Mouse (Mus musculus) limb, embryonic 13.5 days (tissue): ENCODE measurements around the gene Rps21. TPM values are rescaled to one million over a fixed set of nuclear protein-coding genes. Genes with fewer than 3 reads are reported as not detected.

Experiments used
- ATAC-seq: fragments of 200-750 bp; cut with Nextera tagmentation; 2 replicates; pipeline ENCODE4 v1.8.0; 2017; ENCODE audit warnings: low read depth, moderate number of reproducible peaks, moderate TSS enrichment; ENCODE audit not compliant: low FRiP score
- H3K27ac ChIP-seq: fragments of 300-500 bp; sonication (generic); 2 replicates; pipeline ENCODE4 v1.5.1; 2015; ENCODE audit warnings: inconsistent platforms, mild to moderate bottlenecking, moderate library complexity
- H3K27me3 ChIP-seq: fragments of 300-500 bp; sonication (generic); 2 replicates; pipeline ENCODE4 v1.6.1; 2015; ENCODE audit warnings: mild to moderate bottlenecking, inconsistent platforms
- H3K36me3 ChIP-seq: fragments of 300-500 bp; sonication (generic); 2 replicates; pipeline ENCODE4 v1.6.1; 2015; ENCODE audit warnings: inconsistent platforms, mild to moderate bottlenecking, moderate library complexity
- H3K4me1 ChIP-seq: fragments of 300-500 bp; sonication (generic); 2 replicates; pipeline ENCODE4 v1.6.1; 2015; ENCODE audit warnings: inconsistent platforms
- H3K4me2 ChIP-seq: fragments of 300-500 bp; sonication (generic); replicated peaks from 2 replicates; pipeline ENCODE4 v1.6.1; 2015; ENCODE audit warnings: inconsistent platforms, mild to moderate bottlenecking, moderate library complexity
- H3K4me3 ChIP-seq: fragments of 300-500 bp; sonication (generic); 2 replicates; pipeline ENCODE4 v1.5.1; 2015; ENCODE audit warnings: moderate library complexity, mild to moderate bottlenecking, inconsistent platforms
- H3K9ac ChIP-seq: fragments of 300-500 bp; sonication (generic); 2 replicates; pipeline ENCODE4 v1.6.1; 2015; ENCODE audit warnings: mild to moderate bottlenecking, inconsistent platforms
- H3K9me3 ChIP-seq: fragments of 300-500 bp; sonication (generic); 2 replicates; pipeline ENCODE4 v1.6.1; 2016; ENCODE audit warnings: inconsistent platforms
- WGBS: fragments of 180-500 bp; shearing (Covaris S2); methylation state at CpG from one replicate; pipeline ENCODE4 v1.1.7; 2015; 5-methylcytosine and 5-hydroxymethylcytosine counted together
- polyA plus RNA-seq: library from polyadenylated mRNA; unstranded; fragments of >200 nt; fragmentation: Nextera tagmentation; extraction: Ambion mirVana; gene quantifications from 2 replicates; pipeline ENCODE4 v1.2.1, GENCODE M21; 2015

The Rps21 gene
- polyA plus RNA-seq, 1 experiment from 2014 or later = 572 TPM

DNA sequence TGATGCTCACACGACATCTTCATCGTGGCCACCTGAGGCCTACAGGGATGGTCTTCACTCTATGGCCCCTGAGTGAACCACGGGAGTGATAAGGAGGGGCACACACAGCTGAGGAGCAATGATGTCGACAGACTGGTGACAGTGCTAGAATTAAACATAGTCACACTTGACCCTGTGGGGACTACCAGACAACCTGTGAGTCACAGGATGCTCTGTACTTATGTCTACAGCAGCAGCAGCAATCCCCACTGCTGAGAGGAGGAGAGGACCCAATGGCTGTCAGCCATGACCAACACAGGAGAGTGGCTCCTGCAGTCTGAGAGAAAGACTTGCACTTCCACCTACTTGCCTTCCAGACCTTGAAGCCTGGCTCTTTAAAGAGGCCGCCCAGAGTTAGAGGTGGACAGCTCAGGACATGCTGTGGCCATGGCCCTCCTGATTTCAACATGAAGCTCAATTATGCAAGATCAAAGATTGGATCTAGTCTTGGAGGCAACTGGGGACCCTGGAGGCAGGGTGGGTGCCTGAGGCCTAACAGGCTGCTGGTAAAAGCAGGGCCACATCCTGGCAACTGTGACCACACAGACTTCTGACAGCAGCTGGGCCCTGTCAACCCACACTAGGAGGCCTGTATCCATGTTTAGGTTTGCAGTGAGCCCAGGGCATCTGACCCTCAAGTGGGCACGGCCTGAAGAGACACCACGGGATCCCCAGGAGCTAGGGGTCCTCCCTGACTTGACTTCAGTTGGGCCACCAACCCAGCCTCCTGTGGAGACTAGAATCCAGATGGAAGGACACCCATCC, 23.9 kb upstream of the Rps21 start:
- H3K27me3 ChIP-seq = 0 out of 2 replicates have a peak, but pooled peaks cover under 1% of the 10 kb centered on the region
- H3K4me3 ChIP-seq = no peak overlapping the region
- 87% methylated on average over 7 of the region's 7 CpGs for WGBS
- H3K4me1 ChIP-seq = peaks cover 31% of the 10 kb centered on the region
- no peaks in the 10 kb centered on the region for H3K9me3 ChIP-seq
- H3K27ac ChIP-seq = no peak overlapping the region
- ATAC-seq = no peak
- no peaks in the 10 kb centered on the region for H3K36me3 ChIP-seq
- no peak overlapping the region for H3K4me2 ChIP-seq
- no peak overlapping the region for H3K9ac ChIP-seq

DNA sequence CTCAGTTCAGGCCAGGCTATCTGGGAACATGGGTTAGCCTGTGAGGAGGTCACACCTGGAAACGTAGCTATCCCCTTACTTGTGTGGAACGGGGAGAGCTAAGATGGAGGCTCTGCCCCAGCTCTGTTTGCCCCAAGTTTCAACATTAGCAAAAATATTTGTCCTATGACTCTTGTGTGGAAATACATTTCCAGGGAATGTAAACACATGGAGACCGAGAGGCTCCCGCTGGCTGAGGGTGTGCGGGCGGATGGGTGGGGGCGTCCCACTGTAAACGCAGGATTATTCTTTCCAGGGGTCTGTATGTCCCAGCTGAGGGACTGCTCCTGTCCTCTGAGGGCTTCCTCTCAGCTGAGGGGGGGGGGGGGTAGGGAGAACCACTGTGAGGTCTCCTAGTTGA, 22.8 kb upstream of the Rps21 start:
- Histone ChIP-seq H3K4me1 (peaks cover 26% of the 10 kb centered on the region), H3K27me3 (no peaks in the 10 kb centered on the region), H3K4me2 (peak overlapping the region; percentile 27), H3K9me3 (no peaks in the 10 kb centered on the region), H3K27ac (peak overlapping the region; percentile 77), H3K9ac (no peak overlapping the region), H3K36me3 (no peaks in the 10 kb centered on the region), H3K4me3 (no peak overlapping the region)
- no peak for ATAC-seq
- 91% methylated on average over 8 of the region's 8 CpGs for WGBS

DNA sequence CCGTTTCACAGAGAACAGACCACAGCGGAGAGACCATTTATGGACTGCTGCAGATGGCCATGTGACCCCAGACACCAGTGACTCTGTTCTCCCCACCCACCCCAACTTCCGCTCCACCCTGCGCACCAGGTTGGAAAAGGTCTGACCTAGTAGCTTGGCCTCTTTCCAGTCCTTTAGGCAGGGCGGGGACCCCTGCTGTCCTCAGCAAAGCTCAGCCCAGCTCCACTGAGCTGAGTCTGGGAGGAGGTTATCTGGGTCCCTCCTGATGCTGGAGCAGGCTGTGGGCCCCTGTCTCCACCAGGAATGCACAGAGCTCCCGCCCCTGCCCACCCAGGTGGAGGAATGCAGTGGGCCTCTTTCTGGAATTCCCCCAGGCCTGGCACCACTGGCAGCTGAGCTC, 22.2 kb upstream of the Rps21 start:
- WGBS = 34% methylated on average over 6 of the region's 6 CpGs
- no peak overlapping the region for H3K4me3 ChIP-seq
- peak overlapping the region; percentile 27 for H3K4me2 ChIP-seq
- H3K36me3 ChIP-seq = no peaks in the 10 kb centered on the region
- H3K4me1 ChIP-seq = peaks cover 26% of the 10 kb centered on the region
- H3K27ac ChIP-seq = peak overlapping the region; percentile 77
- H3K9me3 ChIP-seq = no peaks in the 10 kb centered on the region
- ATAC-seq = peak; percentile 54
- H3K27me3 ChIP-seq = no peaks in the 10 kb centered on the region
- H3K9ac ChIP-seq = no peak overlapping the region

DNA sequence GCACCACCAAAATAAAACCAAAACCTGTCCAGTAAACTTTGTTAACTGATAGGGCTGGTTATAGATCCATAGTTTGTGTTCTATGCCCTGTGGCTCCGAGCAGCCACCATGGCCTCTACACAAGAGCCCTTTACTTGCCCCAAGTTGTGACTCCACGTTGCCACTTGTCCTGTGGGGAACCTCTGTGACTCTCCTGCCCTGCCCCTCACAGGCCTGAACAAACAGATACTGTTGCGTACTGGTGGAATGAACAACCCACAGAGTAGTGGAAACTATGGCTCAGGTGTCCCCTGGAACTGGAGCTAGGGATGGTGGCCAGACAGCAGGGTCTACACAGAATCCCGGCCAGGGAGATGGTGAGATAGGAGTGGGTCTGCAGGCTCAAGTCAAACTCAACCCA, 21.4 kb upstream of the Rps21 start:
- Histone ChIP-seq H3K27me3 (no peaks in the 10 kb centered on the region), H3K4me2 (no peak overlapping the region), H3K36me3 (no peaks in the 10 kb centered on the region), H3K4me1 (peaks cover 26% of the 10 kb centered on the region), H3K4me3 (no peak overlapping the region), H3K9ac (no peak overlapping the region), H3K9me3 (no peaks in the 10 kb centered on the region), H3K27ac (peak overlapping the region; percentile 77; the same call in 1 of the 2 replicates)
- 74% methylated on average over 4 of the region's 4 CpGs for WGBS
- ATAC-seq = no peak

DNA sequence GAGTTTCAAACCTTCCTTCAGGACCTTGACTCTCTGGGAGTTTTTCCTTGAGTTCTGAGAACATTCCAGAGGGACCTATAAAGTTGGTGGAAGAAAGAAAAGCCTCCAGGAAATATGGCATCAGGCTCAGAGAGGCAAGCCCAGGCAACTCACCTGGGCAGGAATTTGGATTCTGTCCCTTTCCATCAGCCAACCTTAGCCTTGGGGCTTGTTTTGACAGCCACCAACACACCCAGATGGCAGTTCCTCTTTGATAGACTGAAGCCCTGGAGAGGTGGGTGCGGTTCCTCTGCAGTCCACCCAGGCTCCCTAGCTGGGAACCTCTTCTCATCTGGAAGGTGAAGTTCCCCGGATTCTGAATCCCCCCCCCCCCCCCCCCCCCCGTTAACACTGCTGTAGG, 20.7 kb upstream of the Rps21 start:
- Histone ChIP-seq H3K4me3 (no peak overlapping the region), H3K27ac (peak overlapping the region; percentile 77; the same call in 1 of the 2 replicates), H3K9me3 (no peaks in the 10 kb centered on the region), H3K27me3 (no peaks in the 10 kb centered on the region), H3K9ac (no peak overlapping the region), H3K36me3 (no peaks in the 10 kb centered on the region), H3K4me1 (peaks cover 26% of the 10 kb centered on the region), H3K4me2 (no peak overlapping the region)
- WGBS = 41% methylated on average over 3 of the region's 3 CpGs
- peak; percentile 50; the same call in 1 of the 2 replicates for ATAC-seq

DNA sequence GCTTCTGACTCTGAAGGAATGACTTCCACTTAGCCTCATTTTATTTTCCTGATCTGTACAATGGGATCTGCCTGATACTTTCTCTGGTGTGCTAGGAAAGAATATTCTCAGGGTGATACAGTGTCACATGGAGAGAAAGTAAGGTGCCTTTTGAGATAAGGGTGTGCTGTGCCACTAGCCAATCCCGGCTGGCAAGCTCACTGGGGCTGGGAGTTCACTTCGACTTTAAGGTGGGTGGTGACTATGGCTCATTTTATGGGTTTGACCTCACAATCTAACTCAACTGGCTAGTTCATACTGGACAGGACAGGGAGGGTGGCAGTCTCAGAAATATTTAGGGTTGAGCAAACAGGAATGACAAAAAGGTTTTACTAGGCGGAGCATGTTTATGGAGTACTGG, 20.2 kb upstream of the Rps21 start:
- Histone ChIP-seq H3K9me3 (no peaks in the 10 kb centered on the region), H3K27me3 (no peaks in the 10 kb centered on the region), H3K27ac (no peak overlapping the region), H3K4me3 (no peak overlapping the region), H3K4me1 (peaks cover 26% of the 10 kb centered on the region), H3K4me2 (no peak overlapping the region), H3K36me3 (no peaks in the 10 kb centered on the region), H3K9ac (no peak overlapping the region)
- 75% methylated on average over 3 of the region's 3 CpGs for WGBS
- ATAC-seq = no peak

DNA sequence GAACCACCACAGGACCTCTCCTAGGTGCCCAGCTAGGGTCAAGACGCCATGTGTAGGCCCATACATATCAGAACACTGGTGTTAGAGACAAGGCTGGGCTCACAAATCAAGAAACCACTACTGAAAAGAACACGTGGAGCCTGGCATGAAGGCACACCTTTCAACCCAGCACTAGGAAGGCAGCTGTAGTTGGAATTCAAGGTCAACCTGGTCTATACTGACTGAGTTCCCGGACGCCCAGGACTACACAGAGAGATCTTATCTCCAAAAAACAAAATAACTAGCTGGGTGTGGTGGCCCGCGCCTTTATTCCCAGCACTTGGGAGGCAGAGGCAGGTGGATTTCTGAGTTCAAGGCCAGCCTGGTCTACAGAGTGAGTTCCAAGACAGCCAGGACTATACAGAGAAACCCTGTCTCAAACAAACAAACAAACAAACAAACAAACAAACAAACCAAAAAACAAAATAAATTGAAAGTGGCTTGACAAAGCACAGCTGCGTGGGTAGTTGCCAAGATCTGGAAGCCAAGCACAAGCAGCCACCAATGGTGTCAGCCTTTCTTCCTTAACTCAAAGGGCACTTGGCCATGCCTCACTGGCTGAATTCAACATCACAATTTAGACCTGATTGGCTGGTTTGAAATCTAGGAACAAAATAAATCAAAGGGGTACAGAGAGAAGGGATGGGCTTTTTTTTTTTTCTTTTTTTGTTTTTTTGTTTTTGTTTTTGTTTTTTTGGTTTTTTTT, 19.4 kb upstream of the Rps21 start:
- no peaks in the 10 kb centered on the region for H3K36me3 ChIP-seq
- H3K4me1 ChIP-seq = peaks cover 26% of the 10 kb centered on the region
- no peaks in the 10 kb centered on the region for H3K9me3 ChIP-seq
- H3K4me3 ChIP-seq = no peak overlapping the region
- H3K9ac ChIP-seq = no peak overlapping the region
- H3K27ac ChIP-seq = no peak overlapping the region
- 95% methylated on average over 7 of the region's 7 CpGs for WGBS
- no peak for ATAC-seq
- no peaks in the 10 kb centered on the region for H3K27me3 ChIP-seq
- no peak overlapping the region for H3K4me2 ChIP-seq

DNA sequence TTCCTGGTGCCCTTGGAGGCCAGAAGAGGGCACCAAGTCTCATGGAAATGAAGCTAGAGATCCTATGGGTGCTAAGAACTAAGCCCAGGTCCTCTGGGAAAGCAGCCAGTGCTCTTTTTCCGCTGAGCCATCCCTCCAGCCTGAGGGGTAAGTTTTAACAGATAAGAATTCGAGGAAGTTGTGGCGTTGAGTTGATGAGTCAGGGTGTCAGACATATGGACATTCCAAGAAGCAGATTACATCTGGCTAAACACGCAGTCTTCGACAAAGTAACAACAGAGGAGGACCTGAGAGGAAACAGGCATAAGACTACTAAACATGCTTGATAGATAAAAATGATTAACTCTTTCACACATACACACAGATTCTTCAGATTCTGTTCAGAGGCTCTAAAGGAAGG, 18.6 kb upstream of the Rps21 start:
- no peaks in the 10 kb centered on the region for H3K27me3 ChIP-seq
- peaks cover 26% of the 10 kb centered on the region for H3K4me1 ChIP-seq
- no peaks in the 10 kb centered on the region for H3K9me3 ChIP-seq
- H3K9ac ChIP-seq = no peak overlapping the region
- H3K27ac ChIP-seq = no peak overlapping the region
- H3K36me3 ChIP-seq = no peaks in the 10 kb centered on the region
- no peak overlapping the region for H3K4me3 ChIP-seq
- WGBS = 79% methylated on average over 5 of the region's 5 CpGs
- no peak overlapping the region for H3K4me2 ChIP-seq
- ATAC-seq = no peak

DNA sequence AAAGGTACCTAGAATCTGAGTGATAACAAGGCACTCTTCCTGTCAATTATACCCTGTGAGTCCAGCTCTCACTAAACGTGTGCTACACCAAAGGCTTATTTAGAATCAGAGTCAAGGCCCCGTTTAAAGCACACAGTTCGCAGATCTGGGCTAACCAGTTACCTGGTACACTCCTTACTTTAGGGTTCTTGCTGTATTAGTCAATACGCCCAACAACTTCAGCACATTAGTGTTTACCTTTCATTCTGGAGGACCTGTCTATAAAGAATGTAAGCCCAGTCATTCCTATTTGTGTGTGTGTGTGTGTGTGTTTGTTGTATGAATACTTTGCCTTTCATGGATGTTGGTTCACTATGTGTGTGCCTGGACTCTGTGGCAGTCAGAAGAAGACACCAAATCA, 14.1 kb upstream of the Rps21 start:
- H3K27me3 ChIP-seq = no peaks in the 10 kb centered on the region
- no peak for ATAC-seq
- WGBS = 86% methylated on average over 4 of the region's 4 CpGs

DNA sequence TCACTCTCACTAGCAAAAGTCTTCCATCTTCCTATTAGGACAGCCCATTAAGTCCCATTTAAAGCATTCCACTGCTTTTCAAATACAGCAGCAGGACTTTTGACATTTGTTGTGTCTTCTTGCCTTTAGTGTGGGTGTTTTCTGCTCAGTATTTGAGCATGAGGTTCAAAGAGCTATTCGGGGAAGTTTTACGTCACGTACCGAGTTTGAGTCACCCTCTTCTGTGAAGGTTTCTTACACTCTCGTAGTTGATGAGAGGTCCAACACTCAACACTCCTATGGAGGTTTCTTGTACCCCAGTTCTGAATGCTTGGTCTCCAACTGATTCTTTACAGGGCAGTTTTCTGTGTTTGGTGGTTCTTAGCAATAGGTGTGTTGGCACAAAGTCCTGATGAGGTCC, 9.3 kb upstream of the Rps21 start:
- Histone ChIP-seq H3K27me3 (no peaks in the 10 kb centered on the region), H3K9ac (no peak overlapping the region), H3K9me3 (no peaks in the 10 kb centered on the region), H3K4me1 (no peaks in the 10 kb centered on the region), H3K4me2 (no peak overlapping the region), H3K27ac (no peak overlapping the region), H3K36me3 (no peaks in the 10 kb centered on the region), H3K4me3 (no peak overlapping the region)
- ATAC-seq = no peak
- WGBS = 88% methylated on average over 5 of the region's 5 CpGs

More for the DNA sequence above, 14.1 kb upstream of the Rps21 start:
- H3K27ac ChIP-seq = no peak overlapping the region
- no peaks in the 10 kb centered on the region for H3K9me3 ChIP-seq
- no peak overlapping the region for H3K4me3 ChIP-seq
- H3K4me1 ChIP-seq = no peaks in the 10 kb centered on the region
- no peaks in the 10 kb centered on the region for H3K36me3 ChIP-seq
- no peak overlapping the region for H3K4me2 ChIP-seq
- no peak overlapping the region for H3K9ac ChIP-seq

DNA sequence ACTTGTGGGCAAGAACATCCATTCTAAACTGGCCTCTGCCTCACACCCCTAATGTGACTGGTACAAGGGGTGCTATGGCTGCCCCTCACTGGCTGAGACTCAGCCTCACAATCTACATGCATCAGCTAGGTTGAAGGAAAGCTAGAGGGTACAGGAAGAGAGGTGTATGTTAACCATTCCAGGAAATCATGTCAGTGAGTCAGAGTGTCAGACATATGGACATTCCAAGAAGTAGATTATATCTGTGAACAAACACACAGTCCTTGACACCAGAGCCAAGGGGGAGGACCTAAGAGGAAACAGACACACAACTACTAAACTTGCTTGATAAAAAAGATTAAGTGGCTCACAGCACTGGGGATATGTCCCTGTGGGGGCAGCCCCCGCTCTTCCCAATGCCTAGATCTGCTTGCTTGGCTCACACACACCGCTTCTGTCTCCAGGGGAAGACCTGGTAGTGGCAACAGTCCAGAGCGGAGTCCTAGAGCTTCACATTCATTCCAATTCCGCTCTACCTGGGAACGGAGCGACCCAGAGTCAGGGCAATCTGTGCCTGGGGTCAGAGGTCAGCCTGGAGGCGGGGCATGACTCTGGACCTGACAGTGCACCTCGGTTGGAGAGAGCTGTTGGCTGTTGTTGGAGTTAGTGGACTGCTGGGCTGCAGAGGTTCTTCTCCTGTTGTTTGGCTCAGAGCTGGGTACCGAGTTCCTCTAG, 8.1 kb upstream of the Rps21 start:
- no peak overlapping the region for H3K4me2 ChIP-seq
- H3K4me3 ChIP-seq = no peak overlapping the region
- H3K9me3 ChIP-seq = no peaks in the 10 kb centered on the region
- no peak overlapping the region for H3K9ac ChIP-seq
- no peaks in the 10 kb centered on the region for H3K36me3 ChIP-seq
- H3K4me1 ChIP-seq = no peaks in the 10 kb centered on the region
- ATAC-seq = no peak
- H3K27ac ChIP-seq = no peak overlapping the region
- 67% methylated on average over 9 of the region's 9 CpGs for WGBS
- H3K27me3 ChIP-seq = no peaks in the 10 kb centered on the region

DNA sequence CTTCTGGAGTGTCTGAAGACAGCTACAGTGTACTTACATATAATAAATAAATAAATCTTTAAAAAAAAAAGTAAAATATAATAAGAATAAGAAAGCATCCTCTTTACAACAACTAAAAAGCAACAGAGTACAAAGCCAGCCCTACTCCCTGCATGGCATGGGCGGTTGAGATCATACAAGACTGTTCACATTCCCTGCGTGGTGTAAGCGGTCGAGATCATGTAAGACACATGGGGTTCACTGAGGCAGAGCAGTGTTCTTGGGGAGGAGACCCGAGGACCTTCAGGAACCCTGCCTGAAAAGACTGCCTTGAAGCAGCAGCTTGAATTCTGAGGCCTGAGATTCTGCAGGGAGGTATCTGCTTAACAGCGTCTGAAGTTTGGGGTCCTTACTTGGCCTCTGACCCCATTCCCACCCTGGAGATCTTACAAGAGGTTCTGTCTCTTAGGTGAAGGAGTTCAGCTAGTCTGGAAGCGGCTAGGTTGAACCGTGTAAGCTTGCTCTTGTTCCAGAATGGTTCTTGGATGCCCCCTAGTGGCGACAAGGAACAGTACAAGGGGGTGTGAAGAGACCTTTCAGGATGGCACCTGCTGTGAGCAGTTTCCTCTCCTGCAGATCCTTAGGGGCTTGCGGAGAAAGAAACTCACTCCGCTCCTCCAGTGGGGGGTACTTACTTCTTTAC, 6.1 kb upstream of the Rps21 start:
- Histone ChIP-seq H3K27ac (no peak overlapping the region), H3K9ac (no peak overlapping the region), H3K4me1 (peaks cover 4% of the 10 kb centered on the region), H3K4me3 (no peak overlapping the region), H3K9me3 (no peaks in the 10 kb centered on the region), H3K4me2 (no peak overlapping the region), H3K36me3 (no peaks in the 10 kb centered on the region), H3K27me3 (no peaks in the 10 kb centered on the region)
- peak; percentile 85 for ATAC-seq
- WGBS = 33% methylated on average over 11 of the region's 11 CpGs
